Mouse (Mus musculus) embryonic facial prominence, embryonic 15.5 days (tissue): ENCODE data around the gene Defb22. TPM values are rescaled to one million over a fixed set of nuclear protein-coding genes. Genes with fewer than 3 reads are reported as not detected.

Source experiments
- ATAC-seq: fragments of 200-750 bp; cut with Nextera tagmentation; 2 replicates; pipeline ENCODE4 v1.8.0; 2017; ENCODE audit warnings: low read depth, moderate TSS enrichment; ENCODE audit not compliant: insufficient number of reproducible peaks, low FRiP score, low TSS enrichment
- H3K27ac ChIP-seq: fragments of 300-500 bp; sonication (generic); replicated peaks from 2 replicates; pipeline ENCODE4 v1.5.1; 2015; ENCODE audit warnings: mild to moderate bottlenecking, inconsistent platforms
- H3K27me3 ChIP-seq: fragments of 300-500 bp; sonication (generic); 2 replicates; pipeline ENCODE4 v1.6.1; 2015; ENCODE audit warnings: inconsistent platforms
- H3K36me3 ChIP-seq: fragments of 300-500 bp; sonication (generic); 2 replicates; pipeline ENCODE4 v1.6.1; 2015; ENCODE audit warnings: mild to moderate bottlenecking, inconsistent platforms
- H3K4me1 ChIP-seq: fragments of 300-500 bp; sonication (generic); 2 replicates; pipeline ENCODE4 v1.6.1; 2015; ENCODE audit warnings: inconsistent platforms
- H3K4me2 ChIP-seq: fragments of 300-500 bp; sonication (generic); replicated peaks from 2 replicates; pipeline ENCODE4 v1.6.1; 2015; ENCODE audit warnings: mild to moderate bottlenecking, inconsistent platforms
- H3K4me3 ChIP-seq: fragments of 300-500 bp; sonication (generic); replicated peaks from 2 replicates; pipeline ENCODE4 v1.5.1; 2015; ENCODE audit warnings: mild to moderate bottlenecking, inconsistent platforms
- H3K9ac ChIP-seq: fragments of 300-500 bp; sonication (generic); 2 replicates; pipeline ENCODE4 v1.6.1; 2015; ENCODE audit warnings: inconsistent platforms
- H3K9me3 ChIP-seq: fragments of 300-500 bp; sonication (generic); replicated peaks from 2 replicates; pipeline ENCODE4 v1.6.1; 2016; ENCODE audit warnings: inconsistent platforms
- WGBS: fragments of 180-500 bp; shearing (Covaris S2); methylation state at CpG from one replicate; pipeline ENCODE4 v1.1.7; 2015; 5-methylcytosine and 5-hydroxymethylcytosine counted together
- polyA plus RNA-seq: library from polyadenylated mRNA; unstranded; fragments of >200 nt; fragmentation: Nextera tagmentation; extraction: Ambion mirVana; gene quantifications from 2 replicates; pipeline ENCODE4 v1.2.1, GENCODE M21; 2015

Gene Defb22
- polyA plus RNA-seq, result not detected in 2 replicates

- Histone ChIP-seq H3K4me2 (no peak within 1 kb of the TSS), H3K9ac (no peak within 1 kb of the TSS), H3K36me3 (no peaks in the 10 kb centered on the region), H3K27me3 (no peaks in the 10 kb centered on the region), H3K4me1 (no peaks in the 10 kb centered on the region), H3K27ac (no peak within 1 kb of the TSS), H3K9me3 (no peaks in the 10 kb centered on the region), H3K4me3 (no peak within 1 kb of the TSS)
- no peak for ATAC-seq
Observed at GRCm38 (mm10) chr2:152490038-152490437, at the start of gene Defb22. Gene Defb22 (minus strand): TSS chr2:152490138.

DNA sequence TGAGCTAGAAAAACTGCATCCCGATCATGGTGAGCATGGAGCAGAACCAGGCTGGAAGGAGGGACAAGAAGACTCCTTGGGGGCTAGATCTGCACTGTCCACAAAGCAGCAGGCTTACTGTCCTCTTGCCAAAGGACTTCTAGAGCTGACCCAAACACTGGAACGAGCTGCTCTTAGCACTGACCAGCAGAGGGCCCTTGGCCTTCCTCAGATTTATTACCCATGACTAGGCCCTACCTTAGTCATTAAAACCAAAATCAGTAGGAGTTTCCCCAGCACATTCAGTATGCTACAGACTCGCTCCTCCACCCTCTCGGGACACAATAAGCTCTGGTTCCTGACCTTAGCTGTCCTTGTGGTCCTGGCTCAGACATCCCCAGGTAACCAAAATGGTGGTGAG is 28.0 kb upstream of the Defb22 start, which contains the start of gene Defb28:
Defb28 (plus strand) TSS at position 275 of the 400 bp plus-strand sequence.
- WGBS, result 70% methylated on average over 4 of the region's 4 CpGs
- H3K4me3 ChIP-seq, result no peak within 1 kb of the TSS
- H3K27ac ChIP-seq, result no peak within 1 kb of the TSS
- H3K4me1 ChIP-seq, result no peaks in the 10 kb centered on the region
- no peaks in the 10 kb centered on the region for H3K27me3 ChIP-seq
- no peaks in the 10 kb centered on the region for H3K9me3 ChIP-seq
- ATAC-seq, result no peak
- H3K36me3 ChIP-seq, result no peaks in the 10 kb centered on the region
- H3K9ac ChIP-seq, result no peak within 1 kb of the TSS
- H3K4me2 ChIP-seq, result no peak within 1 kb of the TSS

DNA sequence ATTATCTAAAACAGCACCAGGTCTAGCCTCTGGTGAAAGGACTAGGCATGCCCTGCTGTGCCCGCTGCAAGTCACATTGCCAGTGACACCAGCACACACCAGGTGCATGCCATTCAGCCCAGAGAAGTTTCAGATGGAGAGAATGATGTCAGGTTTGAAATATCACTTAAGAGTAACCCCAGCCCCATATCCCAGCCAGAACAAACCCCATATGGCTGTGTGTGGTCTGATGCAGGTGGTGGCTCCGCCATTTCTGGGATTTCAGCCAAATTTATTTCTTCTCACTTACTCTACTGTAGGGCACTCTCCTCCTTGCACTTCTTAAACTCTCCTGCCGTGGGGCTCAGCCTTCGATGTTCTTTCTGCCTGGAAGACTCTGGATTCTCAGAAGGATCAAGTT is 26.1 kb upstream of the Defb22 start:
- 55% methylated on average over 4 of the region's 4 CpGs for WGBS
- Histone ChIP-seq H3K9ac (no peak overlapping the region), H3K4me2 (no peak overlapping the region), H3K36me3 (no peaks in the 10 kb centered on the region), H3K27ac (no peak overlapping the region), H3K4me3 (no peak overlapping the region), H3K27me3 (no peaks in the 10 kb centered on the region), H3K4me1 (no peaks in the 10 kb centered on the region), H3K9me3 (no peaks in the 10 kb centered on the region)
- ATAC-seq, result no peak

- Histone ChIP-seq H3K4me1 (no peaks in the 10 kb centered on the region), H3K27me3 (no peaks in the 10 kb centered on the region), H3K27ac (no peak within 1 kb of the TSS), H3K9me3 (no peaks in the 10 kb centered on the region), H3K36me3 (no peaks in the 10 kb centered on the region), H3K4me2 (no peak within 1 kb of the TSS), H3K4me3 (no peak within 1 kb of the TSS), H3K9ac (no peak within 1 kb of the TSS)
- 82% methylated on average over 1 of the region's 1 CpGs for WGBS
- ATAC-seq, result no peak
Observed at GRCm38 (mm10) chr2:152511592-152511991, 21.7 kb upstream of the Defb22 start, which contains the start of gene Defb26. Gene Defb26 (minus strand): TSS chr2:152511692.

DNA sequence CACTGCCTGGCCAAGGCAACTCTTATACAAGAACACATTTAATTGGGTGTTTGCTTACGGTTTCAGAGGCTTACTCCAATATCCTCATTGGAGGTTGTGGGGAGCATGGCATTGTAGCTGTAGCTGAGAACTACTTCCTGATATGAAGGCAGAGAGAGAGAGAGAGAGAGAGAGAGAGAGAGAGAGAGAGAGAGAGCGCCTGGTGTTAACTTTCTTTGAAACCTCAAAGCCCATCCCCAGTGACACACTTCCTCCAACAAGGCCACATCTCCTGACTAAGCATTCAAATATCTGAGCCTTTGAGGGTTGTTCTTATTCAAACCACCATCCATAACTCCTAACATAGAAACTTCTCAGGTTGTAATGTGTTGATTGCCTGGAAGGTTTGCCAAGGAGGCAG is 14.0 kb upstream of the Defb22 start:
- Histone ChIP-seq H3K27me3 (no peaks in the 10 kb centered on the region), H3K4me2 (no peak overlapping the region), H3K36me3 (no peaks in the 10 kb centered on the region), H3K27ac (no peak overlapping the region), H3K4me3 (no peak overlapping the region), H3K4me1 (no peaks in the 10 kb centered on the region), H3K9ac (no peak overlapping the region), H3K9me3 (no peaks in the 10 kb centered on the region)
- 76% methylated on average over 2 of the region's 2 CpGs for WGBS
- no peak for ATAC-seq

GRCm38 (mm10) chr2:152500863-152501229 is 10.9 kb upstream of the Defb22 start:
- ATAC-seq, result no peak
- WGBS, result 78% methylated on average over 6 of the region's 6 CpGs
- no peak overlapping the region for H3K4me3 ChIP-seq
- no peak overlapping the region for H3K4me2 ChIP-seq
- no peaks in the 10 kb centered on the region for H3K27me3 ChIP-seq
- no peaks in the 10 kb centered on the region for H3K36me3 ChIP-seq
- H3K27ac ChIP-seq, result no peak overlapping the region
- no peaks in the 10 kb centered on the region for H3K9me3 ChIP-seq
- H3K9ac ChIP-seq, result no peak overlapping the region
- H3K4me1 ChIP-seq, result no peaks in the 10 kb centered on the region

DNA sequence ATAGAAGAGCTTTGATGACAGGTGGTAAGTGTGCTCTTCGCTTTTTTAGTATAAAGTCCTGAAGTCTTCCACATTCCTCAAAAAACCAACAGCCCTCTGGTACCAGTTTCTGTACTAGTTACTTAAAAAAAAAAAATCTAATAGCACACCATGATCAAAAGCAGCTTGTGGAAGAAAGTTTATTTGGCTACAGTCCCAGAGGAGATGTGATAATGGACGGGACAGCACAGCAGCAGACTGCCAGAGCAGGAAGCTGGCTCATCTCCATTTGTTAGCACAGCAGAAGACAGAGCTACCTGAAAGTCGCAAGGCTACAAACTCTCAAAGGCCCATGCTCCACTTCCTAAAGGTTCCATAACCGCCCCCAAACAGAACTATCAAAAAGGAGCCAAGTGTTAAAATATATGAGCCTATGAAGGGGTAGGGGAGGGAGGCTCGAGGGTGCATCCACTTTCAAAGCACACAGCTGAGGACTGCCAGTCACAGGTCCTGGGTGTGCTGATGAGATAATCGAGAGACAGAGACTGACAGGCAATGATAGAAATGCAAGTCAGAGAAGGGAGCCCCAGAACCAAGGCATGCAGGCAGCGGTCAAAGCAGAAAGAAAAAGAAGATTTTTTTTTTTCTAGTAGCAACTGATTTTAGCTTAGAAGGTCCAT is 10.4 kb upstream of the Defb22 start:
- WGBS, result 65% methylated on average over 7 of the region's 7 CpGs
- Histone ChIP-seq H3K27ac (no peak overlapping the region), H3K4me2 (no peak overlapping the region), H3K9ac (no peak overlapping the region), H3K36me3 (no peaks in the 10 kb centered on the region), H3K9me3 (no peaks in the 10 kb centered on the region), H3K27me3 (no peaks in the 10 kb centered on the region), H3K4me1 (no peaks in the 10 kb centered on the region), H3K4me3 (no peak overlapping the region)
- no peak for ATAC-seq

DNA sequence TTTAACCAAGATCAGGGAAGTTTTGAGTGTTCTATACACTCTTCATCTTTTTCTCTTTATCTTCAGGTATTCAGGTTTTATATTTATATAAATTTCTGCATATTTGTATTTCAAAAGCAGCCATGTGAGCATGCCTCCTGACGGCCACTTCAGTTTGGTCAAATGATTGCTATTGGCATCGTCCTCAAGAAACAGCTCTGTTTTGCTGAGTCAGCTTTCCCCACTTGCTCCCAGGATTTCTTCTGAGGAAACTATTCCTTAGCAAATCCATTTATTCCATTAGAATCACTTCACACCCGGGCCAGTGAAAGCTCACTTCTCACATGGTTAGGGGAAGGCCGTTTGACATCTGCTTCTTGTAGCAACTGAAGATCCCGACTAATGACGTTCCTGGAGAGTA is 8.1 kb upstream of the Defb22 start:
- no peak for ATAC-seq
- Histone ChIP-seq H3K4me1 (no peaks in the 10 kb centered on the region), H3K36me3 (no peaks in the 10 kb centered on the region), H3K27me3 (no peaks in the 10 kb centered on the region), H3K9me3 (no peaks in the 10 kb centered on the region), H3K27ac (no peak overlapping the region), H3K4me2 (no peak overlapping the region), H3K9ac (no peak overlapping the region), H3K4me3 (no peak overlapping the region)
- WGBS, result 73% methylated on average over 6 of the region's 6 CpGs

- Histone ChIP-seq H3K27ac (no peak overlapping the region), H3K9ac (no peak overlapping the region), H3K27me3 (no peaks in the 10 kb centered on the region), H3K4me1 (no peaks in the 10 kb centered on the region), H3K4me3 (no peak overlapping the region), H3K9me3 (no peaks in the 10 kb centered on the region), H3K36me3 (no peaks in the 10 kb centered on the region), H3K4me2 (no peak overlapping the region)
- WGBS, result 75% methylated on average over 6 of the region's 6 CpGs
- ATAC-seq, result no peak
Observed at GRCm38 (mm10) chr2:152493151-152493550, 3.2 kb upstream of the Defb22 start.

GRCm38 (mm10) chr2:152487024-152487423 is 2.9 kb downstream of the Defb22 start:
- no peaks in the 10 kb centered on the region for H3K9me3 ChIP-seq
- no peaks in the 10 kb centered on the region for H3K4me1 ChIP-seq
- no peaks in the 10 kb centered on the region for H3K36me3 ChIP-seq
- WGBS, result 71% methylated on average over 2 of the region's 2 CpGs
- H3K9ac ChIP-seq, result no peak overlapping the region
- ATAC-seq, result no peak
- no peak overlapping the region for H3K4me2 ChIP-seq
- H3K4me3 ChIP-seq, result no peak overlapping the region
- no peak overlapping the region for H3K27ac ChIP-seq
- no peaks in the 10 kb centered on the region for H3K27me3 ChIP-seq

DNA sequence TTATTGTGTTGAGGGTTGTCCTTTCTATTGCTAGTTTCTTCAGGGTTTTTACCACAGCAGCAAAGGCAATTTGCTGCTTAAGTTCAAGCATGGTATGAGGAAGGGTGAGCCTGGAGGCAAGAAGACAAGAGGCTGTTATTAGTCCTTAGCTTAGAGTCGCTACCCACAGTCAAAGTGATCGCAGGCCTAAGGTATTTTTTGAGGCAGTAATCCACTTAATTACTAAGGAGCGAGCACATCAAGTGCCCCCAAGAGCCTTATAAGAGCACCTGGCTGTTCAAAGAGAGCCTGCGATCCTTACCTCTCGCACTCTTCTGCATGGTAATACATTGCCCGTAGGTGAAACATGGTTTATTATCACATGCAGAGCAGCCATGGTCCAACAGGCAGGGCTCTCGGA is 8.2 kb downstream of the Defb22 start:
- H3K27ac ChIP-seq, result no peak overlapping the region
- H3K9me3 ChIP-seq, result no peaks in the 10 kb centered on the region
- 75% methylated on average over 7 of the region's 7 CpGs for WGBS
- no peaks in the 10 kb centered on the region for H3K4me1 ChIP-seq
- no peak overlapping the region for H3K4me3 ChIP-seq
- no peak for ATAC-seq
- H3K36me3 ChIP-seq, result no peaks in the 10 kb centered on the region
- no peak overlapping the region for H3K4me2 ChIP-seq
- H3K27me3 ChIP-seq, result no peaks in the 10 kb centered on the region
- H3K9ac ChIP-seq, result no peak overlapping the region

GRCm38 (mm10) chr2:152480881-152481280 is 9.1 kb downstream of the Defb22 start:
- Histone ChIP-seq H3K36me3 (no peaks in the 10 kb centered on the region), H3K27ac (no peak overlapping the region), H3K27me3 (no peaks in the 10 kb centered on the region), H3K4me1 (no peaks in the 10 kb centered on the region), H3K9ac (no peak overlapping the region), H3K4me2 (no peak overlapping the region), H3K4me3 (no peak overlapping the region), H3K9me3 (no peaks in the 10 kb centered on the region)
- 85% methylated on average over 3 of the region's 3 CpGs for WGBS
- ATAC-seq, result no peak
